Mouse (Mus musculus) lung, postnatal 10 days (tissue): Measurements from ENCODE around the gene Atp11b.
A peak's percentile ranks its signal among the peaks of the same experiment; 100 is the strongest.

Source experiments
- DNase-seq: peaks from one replicate; pipeline ENCODE4 v3.0.0; 2021

The Atp11b gene

DNA sequence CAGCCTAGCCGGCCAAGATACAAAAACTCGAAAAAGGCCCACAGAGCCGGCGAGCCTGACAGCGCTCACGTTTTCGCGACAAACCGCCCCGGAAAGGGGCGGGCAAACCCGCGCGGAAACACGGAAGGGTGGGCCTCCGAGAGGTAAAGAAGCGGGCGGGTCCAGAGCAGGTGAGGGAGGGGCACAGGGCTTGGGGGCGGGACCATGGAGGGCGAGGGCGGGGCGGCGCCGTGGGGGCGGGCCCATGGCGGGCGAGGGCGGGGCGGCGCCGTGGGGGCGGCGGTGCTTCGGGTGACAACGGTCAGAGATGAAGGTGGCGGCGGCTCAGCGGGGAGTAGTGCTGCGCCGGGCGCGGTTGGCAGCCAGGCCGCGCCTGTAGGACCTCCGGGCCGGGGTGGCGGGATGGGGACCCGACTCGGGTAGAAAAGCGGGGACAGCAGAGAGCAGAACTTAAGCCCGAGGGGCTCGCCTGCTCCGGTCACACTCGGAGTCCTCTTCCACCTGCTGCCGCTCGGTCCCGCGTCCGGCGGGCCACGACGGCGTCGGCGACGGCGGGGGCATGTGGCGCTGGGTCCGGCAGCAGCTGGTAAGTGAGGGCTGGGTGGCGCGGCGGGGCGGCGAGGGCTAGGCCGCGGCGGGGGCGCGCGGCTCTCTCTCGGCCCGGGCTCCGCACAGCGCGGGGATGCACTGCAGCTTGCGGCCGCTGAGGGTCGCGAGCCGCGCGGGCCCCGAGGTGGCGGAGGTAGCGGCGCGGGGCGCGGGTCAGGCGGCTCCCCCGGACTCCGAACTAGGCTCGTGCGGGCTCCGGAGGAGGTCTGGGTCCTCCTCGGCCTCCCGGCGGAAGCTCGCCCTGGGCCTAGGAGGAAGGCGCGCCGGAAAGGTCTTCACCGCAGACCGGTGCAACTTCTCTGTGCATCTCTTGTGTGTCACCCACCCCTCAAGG, at the start of gene Atp11b:
Gene Atp11b, plus strand, starts transcription at position 282 of the 943 bp plus-strand sequence.
- DNase-seq, result peak; percentile 79

DNA sequence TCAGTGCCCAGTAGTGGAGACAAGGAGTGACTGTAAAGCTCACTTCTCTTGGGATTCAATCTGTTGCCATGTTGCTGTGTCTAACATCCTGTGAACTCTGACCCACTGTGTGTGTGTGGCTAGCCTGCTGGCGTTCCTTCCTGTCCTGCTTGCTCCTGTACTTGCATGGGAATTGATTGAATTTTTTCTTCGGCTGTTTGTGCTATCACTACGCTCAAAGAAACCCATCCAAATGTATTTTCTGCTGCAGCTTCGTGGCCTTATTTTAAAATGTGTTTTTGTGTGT, 49.6 kb upstream of the Atp11b start:
- peak; percentile 37 for DNase-seq

DNA sequence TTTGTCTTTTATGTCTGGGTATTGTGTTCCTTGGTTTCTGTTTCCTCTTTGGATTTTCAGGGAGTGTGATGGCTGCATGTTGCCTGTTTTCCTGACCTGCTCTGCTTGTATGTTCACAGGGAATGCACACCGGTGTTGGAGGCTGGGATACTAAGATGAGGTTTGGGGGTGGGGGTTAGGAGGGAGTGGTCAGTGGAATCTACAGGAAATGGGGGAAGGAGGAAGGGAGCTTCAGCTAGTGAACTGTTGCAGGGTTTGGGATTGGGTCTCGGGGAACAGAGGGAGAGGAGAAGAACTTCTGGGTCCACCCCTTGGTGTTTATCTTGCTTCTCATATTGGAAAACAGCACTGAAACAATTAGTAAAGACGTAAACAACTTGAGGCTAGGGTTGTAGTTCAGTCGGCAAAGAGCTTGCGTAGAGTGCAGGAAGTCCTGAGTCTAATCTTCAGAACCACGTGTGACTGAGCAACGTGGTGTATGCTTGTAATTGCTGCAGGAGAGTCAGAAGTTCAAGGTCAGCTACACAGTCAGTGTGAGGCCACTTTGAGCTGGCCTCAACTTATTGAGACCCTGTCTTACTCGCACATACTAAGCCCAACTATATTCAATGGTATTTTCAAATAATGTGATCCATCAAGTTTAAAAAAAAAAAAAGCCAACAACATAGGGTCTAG, 34.2 kb upstream of the Atp11b start:
- no peak for DNase-seq

DNA sequence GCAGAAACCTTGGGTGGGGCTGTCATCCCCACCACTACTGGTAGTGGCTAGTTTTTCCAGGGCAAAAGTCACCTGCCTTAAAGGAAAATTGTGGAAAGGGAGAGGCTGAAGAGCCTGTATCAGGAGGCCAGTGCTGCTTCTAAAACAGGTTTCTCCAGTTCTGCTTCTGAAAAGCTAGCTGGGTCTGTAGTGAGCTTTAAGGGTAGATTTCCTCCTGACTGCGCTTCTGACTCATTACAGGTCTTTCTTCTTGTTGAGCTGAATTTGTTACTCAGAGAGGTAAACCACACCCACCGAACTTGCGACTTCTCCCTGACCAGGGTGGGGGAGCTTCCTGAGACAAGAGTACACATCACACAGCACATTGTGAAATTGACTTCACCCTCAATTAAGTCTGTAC, 33.1 kb upstream of the Atp11b start:
- DNase-seq, result peak; percentile 32

DNA sequence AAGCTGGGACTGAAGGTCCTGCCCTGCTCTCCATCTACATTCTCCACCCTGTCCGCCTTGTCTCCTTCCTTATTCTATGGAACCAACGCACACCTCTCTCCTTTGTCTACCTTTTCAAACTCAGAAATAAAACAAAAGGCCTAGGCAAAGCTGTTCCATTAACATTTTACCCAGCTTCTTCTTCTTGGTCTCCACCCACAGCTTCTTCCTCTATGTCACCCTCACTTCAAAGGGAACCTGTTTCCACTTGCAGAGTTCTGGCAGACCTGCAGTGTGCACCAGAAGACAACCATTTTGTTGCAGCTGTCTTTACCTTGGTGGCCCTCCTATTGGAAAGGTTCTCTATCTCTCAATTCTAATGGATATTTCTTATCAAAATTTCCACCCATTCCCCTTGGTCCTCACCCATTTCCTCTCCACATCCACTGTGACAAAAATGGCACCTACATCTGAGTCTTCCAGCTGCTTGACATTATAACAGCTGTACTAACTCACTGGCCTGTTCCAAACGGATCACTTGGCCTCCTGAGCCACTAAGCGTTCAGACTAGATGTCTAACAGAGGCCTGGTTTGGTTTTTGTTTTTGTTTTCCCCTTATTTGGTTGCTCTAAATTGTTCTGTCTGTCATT, 32.0 kb upstream of the Atp11b start:
- DNase-seq, result no peak

DNA sequence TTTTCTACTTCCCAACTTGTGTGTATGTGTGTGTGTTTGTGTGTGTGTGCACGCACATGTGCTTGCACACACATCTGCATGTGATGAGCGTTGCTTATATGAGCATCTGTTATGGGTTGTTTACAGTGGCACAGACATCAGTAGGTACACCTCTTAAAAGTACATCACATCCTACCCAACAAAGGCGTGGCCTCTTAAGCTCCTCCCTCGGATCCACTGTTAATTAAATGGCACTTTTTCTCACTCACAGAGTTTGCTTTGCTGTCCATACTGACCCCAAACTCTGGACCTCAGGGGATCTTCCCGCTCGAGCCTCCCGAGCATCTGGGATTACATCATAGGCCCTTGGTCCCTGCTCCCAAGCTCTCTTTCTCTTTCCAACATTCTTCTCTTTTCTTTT, 31.1 kb upstream of the Atp11b start:
- DNase-seq, result no peak

DNA sequence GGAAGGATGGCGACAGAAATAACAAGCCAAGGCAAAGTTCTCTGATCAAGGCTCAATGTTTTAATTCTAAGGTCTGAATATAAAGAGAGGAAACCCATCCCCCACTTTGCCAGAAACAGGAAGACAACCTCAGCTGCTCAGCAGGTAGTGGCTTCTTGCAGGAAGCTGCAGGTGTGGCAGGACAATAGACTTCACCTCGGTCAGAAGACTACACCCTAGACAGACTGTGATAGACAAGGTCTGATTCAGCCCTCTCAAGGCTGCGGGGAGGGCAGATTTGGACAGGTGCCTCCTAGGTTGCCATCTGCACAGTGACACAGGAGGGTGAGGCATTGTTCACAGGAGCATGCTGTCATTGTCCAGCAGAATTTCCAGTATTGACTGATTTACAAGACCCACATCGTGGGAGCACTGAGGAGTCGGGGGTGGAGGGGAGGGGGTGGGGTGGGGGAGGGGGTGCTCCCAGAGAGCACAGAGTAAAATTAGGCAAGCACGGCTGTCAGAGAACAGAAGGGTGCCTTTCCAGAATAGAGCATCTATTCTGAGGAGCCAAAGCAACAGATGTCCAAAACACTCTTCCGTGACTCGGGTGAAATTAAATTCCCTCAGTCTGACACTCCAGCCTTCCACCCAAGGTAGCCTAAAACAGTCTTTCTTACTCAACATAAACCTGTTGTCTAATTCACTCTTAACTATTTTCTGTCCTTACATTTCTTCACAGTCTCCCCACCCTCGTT, 30.2 kb upstream of the Atp11b start:
- no peak for DNase-seq

DNA sequence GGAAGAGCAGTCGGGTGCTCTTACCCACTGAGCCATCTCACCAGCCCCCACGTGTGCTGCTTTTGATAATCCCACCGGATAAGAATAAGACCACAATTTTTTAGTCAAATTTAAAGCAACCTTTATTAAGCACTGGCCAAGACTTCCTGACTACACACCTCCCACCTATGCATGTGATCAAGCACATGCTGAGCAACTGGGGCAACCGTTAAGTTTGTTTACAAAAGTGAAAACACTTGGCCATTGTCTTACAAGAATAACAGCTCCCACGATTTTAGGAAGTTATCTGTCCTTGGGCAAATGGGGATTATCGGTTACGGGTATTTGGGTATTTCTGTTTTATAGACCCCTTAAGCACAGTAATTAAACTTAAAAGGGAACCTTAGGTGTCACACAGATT, 28.8 kb upstream of the Atp11b start:
- DNase-seq, result no peak

DNA sequence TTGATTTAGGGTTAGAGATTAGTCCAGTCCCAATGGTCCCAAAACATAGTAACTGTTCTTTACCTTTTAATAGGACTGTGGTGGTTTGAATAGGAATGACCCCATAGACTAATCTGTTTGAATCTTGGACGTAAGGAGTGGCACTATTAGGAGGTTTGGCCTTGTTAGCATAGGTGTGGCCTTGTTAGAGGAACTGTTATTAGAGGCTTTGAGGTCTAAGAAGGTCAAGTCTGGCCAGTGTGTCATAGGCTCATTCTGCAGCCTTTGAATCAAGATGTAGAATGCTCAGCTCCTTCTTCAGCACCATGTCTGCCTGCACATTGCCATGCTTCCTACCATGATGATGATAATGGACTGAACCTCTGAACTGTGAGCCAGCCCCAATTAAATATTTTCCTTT, 27.0 kb upstream of the Atp11b start:
- DNase-seq, result no peak

DNA sequence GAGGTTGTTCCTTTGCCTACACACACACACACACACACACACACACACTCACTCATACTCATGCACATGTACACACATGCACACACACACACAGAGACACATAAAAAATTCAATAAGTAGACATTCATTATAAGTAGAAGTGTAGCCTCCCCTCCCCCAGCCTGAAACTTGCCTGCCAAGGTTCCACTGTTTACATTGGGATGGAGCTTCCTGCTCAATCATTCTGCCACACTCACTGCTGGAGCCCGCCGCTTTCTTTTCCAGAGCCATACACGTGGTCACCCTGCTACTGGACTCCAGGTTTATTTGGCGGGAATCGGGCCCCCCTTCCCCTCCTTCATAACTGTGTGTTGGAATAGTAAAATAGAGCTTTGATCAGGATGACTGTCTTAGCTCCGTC, 24.4 kb upstream of the Atp11b start:
- DNase-seq, result peak; percentile 45

DNA sequence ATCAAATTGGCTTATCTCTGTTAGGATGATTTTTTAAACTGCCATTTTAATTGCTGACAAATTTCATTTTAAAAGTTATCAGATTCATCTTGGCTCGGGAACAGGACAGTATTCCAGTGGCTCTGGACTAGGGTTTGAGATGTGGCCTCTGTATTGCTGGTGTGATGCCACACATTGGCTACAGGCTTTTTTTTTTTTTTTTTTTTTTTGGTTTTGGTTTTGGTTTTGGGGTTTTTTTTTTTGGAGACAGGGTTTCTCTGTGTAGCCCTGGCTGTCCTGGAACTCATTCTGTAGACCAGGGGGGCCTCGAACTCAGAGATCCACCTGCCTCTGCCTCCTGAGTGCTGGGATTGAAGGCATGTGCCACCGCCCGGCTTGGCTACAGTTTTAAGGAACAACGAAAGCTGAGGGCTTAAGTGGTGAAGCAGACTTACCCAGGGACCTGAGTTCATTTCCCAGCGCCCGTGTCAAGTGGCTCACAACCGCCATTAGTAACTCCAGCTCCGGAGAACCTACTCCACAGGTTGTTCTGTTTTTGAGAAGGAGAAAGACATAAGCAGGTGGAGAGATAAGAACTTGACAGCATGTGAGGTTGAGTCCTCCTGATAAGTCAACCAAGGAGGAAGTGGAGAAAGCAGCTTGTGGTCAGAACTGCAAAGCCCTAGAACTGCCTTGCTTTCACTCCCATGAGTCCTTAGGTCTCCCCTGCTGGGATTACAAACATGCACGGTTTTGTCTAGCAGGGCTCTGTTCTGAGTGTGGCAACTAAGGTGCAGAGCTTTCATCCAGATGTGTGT, 21.7 kb upstream of the Atp11b start:
- no peak for DNase-seq

DNA sequence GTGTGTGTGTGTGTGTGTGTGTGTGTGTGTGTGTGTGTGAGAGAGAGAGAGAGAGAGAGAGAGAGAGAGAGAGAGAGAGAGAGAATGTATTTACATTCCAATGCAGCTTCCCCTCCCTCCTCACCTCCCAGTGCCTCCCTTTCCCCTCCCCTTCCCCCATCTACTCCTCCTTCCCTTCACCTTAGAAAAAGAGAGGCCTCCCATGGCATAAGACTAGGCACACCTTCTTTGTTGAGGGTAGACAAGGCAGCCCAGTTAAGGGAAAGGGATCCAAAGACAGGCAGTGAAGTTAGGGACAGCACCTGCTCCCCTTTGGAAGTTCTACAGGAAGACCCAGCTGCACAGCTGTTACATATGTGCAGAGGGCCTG, 21.1 kb upstream of the Atp11b start:
- DNase-seq, result no peak

DNA sequence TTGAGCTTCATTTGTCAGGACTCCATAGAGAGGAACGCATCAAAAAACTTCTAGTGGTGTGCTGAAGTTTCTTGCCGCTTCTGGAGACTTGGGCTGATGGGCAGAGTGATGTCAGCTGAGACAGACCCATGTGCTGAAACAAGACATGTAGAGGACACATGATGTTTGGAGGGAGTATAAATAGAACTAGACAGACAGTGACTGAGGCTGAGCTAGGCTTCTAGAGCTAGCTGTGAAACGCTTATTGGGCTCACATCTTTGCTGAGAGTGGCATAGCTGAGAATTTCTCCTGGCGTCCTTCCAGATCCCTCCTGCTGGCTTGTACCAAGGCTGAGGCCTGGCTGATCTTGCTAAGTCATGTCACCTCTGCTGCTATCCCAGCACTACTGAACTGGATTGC, 19.4 kb upstream of the Atp11b start:
- DNase-seq, result no peak

DNA sequence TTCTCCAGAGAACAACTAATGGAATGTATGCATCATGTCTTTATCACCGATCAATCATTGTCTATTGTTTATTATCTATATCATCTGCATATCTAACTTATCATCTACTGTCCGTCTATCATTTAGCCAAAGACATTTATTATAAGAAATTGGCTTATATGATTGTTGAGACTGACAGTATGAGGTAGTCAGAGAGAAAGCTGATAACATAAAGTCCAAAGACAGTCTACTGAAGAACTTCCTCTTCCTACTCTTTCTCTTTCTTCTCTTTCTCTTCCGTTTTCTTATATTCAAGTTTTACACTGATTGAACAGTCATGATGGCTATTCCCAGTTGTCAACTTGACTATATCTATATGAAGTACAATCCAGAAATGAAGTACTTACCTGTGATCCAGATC, 15.8 kb upstream of the Atp11b start:
- DNase-seq, result no peak

DNA sequence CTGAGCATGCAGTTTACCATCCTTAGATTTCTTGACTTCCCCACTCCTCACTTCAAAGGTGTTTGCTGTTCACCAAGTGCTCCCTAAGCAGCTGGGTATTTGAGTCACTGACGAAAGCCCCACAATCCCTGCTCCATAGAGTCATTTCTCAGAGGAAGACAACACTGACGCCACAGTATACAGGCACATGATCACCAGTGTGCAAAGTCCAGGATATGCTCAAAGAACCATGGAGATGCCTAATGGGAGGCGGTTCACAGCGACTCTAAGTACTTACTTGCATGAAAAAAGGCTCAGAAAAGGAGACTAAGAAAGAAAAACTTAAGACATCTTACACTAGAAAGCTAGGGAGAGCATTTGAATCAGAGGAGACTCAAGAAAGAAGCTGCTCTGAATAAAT, 8.9 kb upstream of the Atp11b start:
- DNase-seq, result no peak

DNA sequence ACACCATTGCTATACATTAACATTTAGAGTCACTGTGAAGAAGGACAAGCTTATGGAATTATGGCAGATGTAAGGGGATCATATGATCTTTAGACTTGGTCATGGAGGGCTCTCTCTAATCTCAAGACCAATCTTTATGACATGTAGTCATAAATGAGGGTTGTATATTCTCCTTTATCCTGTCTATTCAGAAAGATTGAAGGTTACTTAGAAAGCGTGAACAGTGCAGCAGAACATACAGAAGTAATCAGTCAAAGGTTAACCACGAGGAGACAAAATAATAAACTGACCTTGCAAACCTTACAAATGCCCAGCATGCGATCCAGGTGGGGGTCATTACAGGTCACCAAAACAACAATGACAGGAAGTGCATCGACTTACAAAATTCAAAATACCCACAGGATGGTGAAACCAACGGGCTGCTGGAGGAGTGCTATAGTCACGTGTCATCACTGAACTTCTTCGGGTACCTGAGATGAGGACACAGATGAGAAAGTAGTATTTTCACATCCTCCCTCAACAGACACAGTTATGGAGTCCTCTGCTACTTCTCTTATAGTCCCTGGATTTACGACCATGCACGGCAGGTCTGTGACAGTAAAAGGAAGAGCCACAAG, 7.0 kb upstream of the Atp11b start:
- DNase-seq, result peak; percentile 12

DNA sequence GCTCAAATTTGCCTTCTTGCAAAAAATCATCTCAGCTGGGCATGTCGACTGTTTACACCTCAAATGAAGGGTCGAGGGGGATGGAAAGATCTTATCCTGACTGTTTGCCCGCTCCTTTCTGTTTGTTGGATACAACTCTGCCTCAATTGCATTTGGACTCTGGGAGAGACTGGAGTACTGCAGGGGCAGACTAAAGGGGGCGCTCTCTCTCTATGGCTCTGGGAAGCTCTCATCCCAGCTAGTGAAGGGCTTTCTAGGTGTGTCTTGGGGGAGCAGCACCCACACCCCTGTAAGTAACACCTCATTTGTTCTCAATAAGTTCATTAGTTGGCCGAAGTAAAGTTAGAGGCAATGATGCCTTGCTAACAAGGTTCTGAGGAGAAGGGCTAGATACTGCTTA, 3.6 kb upstream of the Atp11b start:
- no peak for DNase-seq

DNA sequence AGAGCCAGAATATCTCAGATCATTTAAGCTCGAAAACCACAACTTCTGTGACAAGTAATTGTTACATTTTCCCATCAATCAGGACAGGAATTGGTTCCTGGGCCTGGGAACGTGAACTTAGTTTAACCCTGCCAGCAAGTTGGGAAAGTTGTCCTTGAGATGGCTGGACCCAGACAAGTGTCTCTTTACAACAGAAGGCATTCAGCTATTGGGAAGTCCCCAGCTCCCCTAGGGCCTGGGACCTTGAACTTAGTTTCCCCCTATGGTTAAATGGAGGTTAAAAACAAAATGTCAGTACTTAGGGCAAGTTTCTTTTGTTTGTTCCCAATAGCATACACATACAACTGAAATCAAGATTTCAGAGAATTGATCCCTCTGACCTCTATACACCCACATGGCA, 2.2 kb upstream of the Atp11b start:
- DNase-seq, result no peak

DNA sequence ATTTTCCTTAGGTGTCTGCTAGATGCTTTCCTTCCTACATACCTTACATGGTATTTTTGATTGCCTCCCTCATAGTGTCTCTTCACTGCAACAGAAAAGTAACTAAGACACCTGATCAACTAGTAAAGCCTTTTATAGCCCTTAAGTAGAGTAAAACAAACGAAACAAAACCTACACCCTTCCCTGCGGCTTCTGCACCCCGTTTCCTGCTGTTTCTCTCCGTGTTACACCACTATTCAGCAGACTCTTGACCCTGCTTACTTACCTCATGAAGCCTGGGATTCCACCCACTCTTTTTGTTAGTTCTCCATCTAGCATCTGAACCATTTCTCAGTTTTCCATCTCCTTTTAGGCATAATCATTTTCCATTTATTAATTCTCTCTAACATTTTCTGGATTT, 8.8 kb downstream of the Atp11b start:
- no peak for DNase-seq

DNA sequence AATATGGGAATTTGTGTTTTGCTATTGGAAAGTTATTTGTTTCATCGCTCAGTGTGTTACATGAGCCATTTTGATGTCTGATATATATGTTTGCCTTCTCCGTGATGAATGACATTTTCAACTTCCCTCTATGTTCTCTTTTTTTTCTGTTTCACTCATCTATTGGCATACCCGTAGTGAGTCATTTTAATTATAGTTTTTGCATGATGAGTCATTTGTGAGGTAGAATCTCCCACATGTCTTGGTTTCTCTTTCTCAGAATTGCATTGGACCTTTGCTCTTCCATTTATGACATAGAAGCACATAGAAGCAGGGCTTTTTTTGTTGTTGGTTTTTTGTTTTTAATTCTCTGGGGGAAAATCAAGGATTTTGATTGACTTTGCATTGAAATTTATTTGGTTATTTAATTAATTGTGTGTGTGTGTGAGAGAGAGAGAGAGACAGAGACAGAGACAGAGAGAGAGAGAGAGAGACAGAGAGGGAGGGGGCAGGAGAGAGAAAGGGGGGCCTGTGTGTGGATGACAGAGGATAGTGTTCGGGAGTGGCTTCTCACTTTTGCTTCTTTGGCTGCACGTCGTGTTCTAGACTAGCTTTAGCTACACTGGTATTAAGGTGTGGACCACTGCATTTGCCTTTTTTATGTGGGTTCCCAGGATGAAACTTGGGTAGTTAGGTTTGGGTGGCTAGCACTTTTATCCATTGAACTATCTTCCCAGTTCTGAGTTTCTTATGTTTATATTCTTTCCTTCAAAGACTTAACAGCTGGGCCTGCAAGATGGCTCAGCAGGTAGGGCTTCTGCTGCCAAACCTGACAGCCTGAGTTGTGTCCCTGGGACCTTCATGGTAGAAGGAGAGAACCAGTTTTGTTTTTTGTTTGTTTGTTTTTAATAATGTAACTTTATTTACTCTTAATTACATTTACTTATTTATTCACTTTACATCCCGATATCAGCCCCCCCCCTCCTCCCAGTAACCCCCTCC, 11.0 kb downstream of the Atp11b start:
- DNase-seq, result no peak

DNA sequence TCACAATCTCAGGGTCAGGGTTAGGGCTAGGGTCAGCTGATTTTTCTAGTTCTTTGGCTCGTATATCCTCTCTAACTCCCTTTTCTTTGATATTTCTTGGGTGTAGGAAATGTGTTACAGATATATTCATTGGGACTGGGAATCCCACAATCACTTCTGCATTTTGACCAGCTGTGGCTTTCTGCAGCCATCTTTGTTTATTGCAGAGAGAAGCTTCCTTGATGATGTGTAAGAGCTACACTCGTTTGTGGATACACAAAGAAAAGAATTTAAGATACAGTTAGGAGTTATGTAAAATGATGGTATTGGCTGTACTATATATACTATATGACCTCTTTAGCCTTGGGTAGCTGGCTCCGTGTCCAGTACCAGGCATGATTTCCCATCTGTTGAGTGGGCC, 25.8 kb downstream of the Atp11b start:
- no peak for DNase-seq
